Mouse (Mus musculus) retina, postnatal 1 day (tissue): ENCODE results near the gene Iqcn.

Source experiments
- DNase-seq: peaks from one replicate; pipeline ENCODE4 v3.0.0-alpha.2; 2012

Iqcn gene

GRCm38 (mm10) chr8:70679404-70679803 lies 23.9 kb upstream of the Iqcn start:
- DNase-seq, result no peak

GRCm38 (mm10) chr8:70680039-70680438 lies 23.2 kb upstream of the Iqcn start:
- no peak for DNase-seq

- DNase-seq, result no peak
Measured at GRCm38 (mm10) chr8:70681410-70681809, 21.8 kb upstream of the Iqcn start.

GRCm38 (mm10) chr8:70682193-70682592 lies 21.1 kb upstream of the Iqcn start:
- DNase-seq, result no peak

- no peak for DNase-seq
Measured at GRCm38 (mm10) chr8:70682692-70683091, 20.6 kb upstream of the Iqcn start.

GRCm38 (mm10) chr8:70684291-70684690 lies 19.0 kb upstream of the Iqcn start:
- no peak for DNase-seq

GRCm38 (mm10) chr8:70687576-70687975 lies 15.7 kb upstream of the Iqcn start:
- DNase-seq, result no peak

- no peak for DNase-seq
Measured at GRCm38 (mm10) chr8:70688136-70688535, 15.1 kb upstream of the Iqcn start.

GRCm38 (mm10) chr8:70689892-70690390 lies 13.3 kb upstream of the Iqcn start:
- DNase-seq, result no peak

GRCm38 (mm10) chr8:70691230-70691629 lies 12.0 kb upstream of the Iqcn start:
- no peak for DNase-seq

GRCm38 (mm10) chr8:70691727-70692231 lies 11.5 kb upstream of the Iqcn start:
- peak; percentile 89 for DNase-seq

- no peak for DNase-seq
Measured at GRCm38 (mm10) chr8:70693636-70694035, 9.6 kb upstream of the Iqcn start.

- no peak for DNase-seq
Measured at GRCm38 (mm10) chr8:70695318-70696018, 7.8 kb upstream of the Iqcn start.

- peak; percentile 93 for DNase-seq
Measured at GRCm38 (mm10) chr8:70696019-70696885, 7.0 kb upstream of the Iqcn start.

- peak; percentile 39 for DNase-seq
Measured at GRCm38 (mm10) chr8:70696946-70697345, 6.3 kb upstream of the Iqcn start.

GRCm38 (mm10) chr8:70697366-70698250 lies 5.6 kb upstream of the Iqcn start:
- no peak for DNase-seq

- DNase-seq, result peak; percentile 100
Measured at GRCm38 (mm10) chr8:70698310-70699109, 4.7 kb upstream of the Iqcn start, which contains the start of gene Jund. TSS of gene Jund (plus strand) at chr8:70698949.

- DNase-seq, result no peak
Measured at GRCm38 (mm10) chr8:70699116-70699833, 4.0 kb upstream of the Iqcn start.

- peak; percentile 90 for DNase-seq
Measured at GRCm38 (mm10) chr8:70699834-70700554, 3.3 kb upstream of the Iqcn start.

GRCm38 (mm10) chr8:70700555-70700922 lies 2.7 kb upstream of the Iqcn start:
- DNase-seq, result peak; percentile 94
